Mouse (Mus musculus): Measurements from ENCODE around the gene Olfml2a. TPM values are rescaled to one million over a fixed set of nuclear protein-coding genes. Genes with fewer than 3 reads are reported as not detected.
"Not testable (repeated sequence)": the region's sequence is repeated elsewhere in the genome, so short reads cannot be mapped to it uniquely, and the experiment has no call there.

The Olfml2a gene
- total and polyA plus RNA-seq, 2 experiments from 2014 or later: 3.3 to 7.5 TPM

DNA sequence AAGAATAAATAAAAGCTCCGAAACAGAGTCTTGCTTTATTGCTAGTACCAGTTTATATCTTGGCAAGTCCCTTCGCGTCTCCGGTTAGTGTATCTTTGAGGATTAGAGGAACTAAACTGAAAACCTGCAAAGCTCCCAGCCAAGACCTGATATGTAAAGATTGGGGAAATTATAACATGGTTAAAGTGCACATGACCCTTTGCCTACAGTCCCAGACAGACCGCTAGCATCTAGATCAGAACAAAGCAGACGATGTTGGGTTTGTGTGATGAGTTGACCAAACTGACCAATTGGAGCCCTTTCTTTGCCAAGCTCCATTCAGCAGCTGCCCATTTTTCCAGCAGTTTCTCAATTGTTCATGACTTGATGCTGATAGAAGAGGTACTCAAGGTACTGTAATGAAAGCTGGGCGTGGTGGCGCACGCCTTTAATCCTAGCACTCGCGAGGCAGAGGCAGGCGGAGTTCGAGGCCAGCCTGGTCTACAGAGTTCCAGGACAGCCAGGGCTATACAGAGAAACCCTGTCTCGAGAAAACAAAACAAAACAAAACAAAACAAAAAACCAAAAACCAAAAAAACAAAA is 74.5 kb downstream of the Olfml2a start:
- Histone ChIP-seq H3K9me3 (ENCODE audit: low read length) (no peaks in the 10 kb centered on the region), H3K4me3 (ENCODE audit: low read length) (no peak overlapping the region), H3K27ac (no peak overlapping the region), H3K9ac (replicated peaks; ENCODE audit: low read length) (no peak overlapping the region), H3K4me1 (ENCODE audit: insufficient read depth, low read length) (peaks cover 30% of the 10 kb centered on the region), H3K27me3 (ENCODE audit: insufficient read depth, low read length) (no peaks in the 10 kb centered on the region), H3K4me2 (ENCODE audit: low read depth, low read length) (peak overlapping the region; percentile 80), H3K36me3 (ENCODE audit: insufficient read depth, low read length) (peaks cover 17% of the 10 kb centered on the region)
- DNase-seq (ENCODE audit: low spot score) (no peak), ATAC-seq (no peak)
- TF ChIP-seq CTCF (IDR thresholded peaks at IDR 0.05; ENCODE audit: low read depth): no peak
- WGBS: 93% methylated on average over 14 of the region's 14 CpGs

DNA sequence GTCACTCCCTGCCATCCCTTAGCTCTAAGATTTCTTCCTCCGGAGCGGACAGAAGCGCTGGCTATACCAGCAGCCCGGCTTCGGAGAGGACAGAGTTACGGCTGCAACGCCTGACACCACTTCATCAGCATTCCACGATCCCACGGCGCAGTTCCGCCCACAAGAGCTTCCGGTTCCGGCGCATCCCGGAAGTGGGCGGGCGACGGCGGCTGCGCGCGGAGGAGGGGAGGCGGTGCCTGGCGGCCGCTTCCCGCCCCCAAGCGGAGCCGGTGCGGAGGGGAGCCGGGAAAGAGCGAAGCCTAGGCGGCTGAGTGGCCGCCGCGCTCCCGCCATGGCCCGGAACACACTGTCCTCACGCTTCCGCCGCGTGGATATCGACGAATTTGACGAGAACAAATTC is 76.1 kb downstream of the Olfml2a start:
- ATAC-seq (peak; percentile 89), DNase-seq (ENCODE audit: low spot score) (peak; percentile 97)
- Histone ChIP-seq H3K27ac (peak overlapping the region; percentile 95), H3K4me3 (ENCODE audit: low read length) (peak overlapping the region; percentile 62), H3K9me3 (ENCODE audit: low read length) (no peaks in the 10 kb centered on the region), H3K27me3 (ENCODE audit: insufficient read depth, low read length) (no peaks in the 10 kb centered on the region), H3K4me2 (ENCODE audit: low read depth, low read length) (peak overlapping the region; percentile 90), H3K4me1 (ENCODE audit: insufficient read depth, low read length) (peaks cover 32% of the 10 kb centered on the region), H3K9ac (replicated peaks; ENCODE audit: low read length) (peak overlapping the region; percentile 83), H3K36me3 (ENCODE audit: insufficient read depth, low read length) (peaks cover 2% of the 10 kb centered on the region; the same call in 1 of the 2 replicates)
- 3% methylated on average over 44 of the region's 44 CpGs for WGBS
- no peak for TF ChIP-seq CTCF (IDR thresholded peaks at IDR 0.05; ENCODE audit: low read depth)

DNA sequence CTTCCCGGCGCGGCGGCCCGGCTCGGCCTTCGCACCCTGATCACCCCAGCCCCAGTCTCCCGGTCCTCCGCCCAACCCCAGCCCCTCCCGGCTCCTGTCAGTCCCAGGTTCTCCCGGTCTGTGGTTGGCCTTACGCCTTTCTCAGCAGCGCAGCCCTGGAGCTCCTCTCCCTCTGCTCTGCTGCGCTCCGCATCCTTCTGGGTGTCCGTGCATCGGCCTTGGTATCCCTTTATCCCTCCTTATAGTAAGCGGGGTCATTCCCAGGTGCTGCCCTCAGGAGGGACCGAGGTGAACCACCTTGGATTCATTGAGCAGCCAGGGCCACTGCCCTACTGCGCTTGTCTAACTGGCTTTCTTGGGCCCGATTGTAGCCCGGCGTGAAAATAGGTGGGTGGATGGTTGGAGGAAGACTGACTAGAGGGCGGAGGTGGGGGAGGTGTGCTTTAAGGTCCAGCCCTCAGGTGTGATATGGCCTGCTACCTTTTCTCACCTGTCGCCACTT is 76.6 kb downstream of the Olfml2a start:
- peak overlapping the region; percentile 62 for H3K4me3 ChIP-seq (ENCODE audit: low read length)
- no peaks in the 10 kb centered on the region for H3K27me3 ChIP-seq (ENCODE audit: insufficient read depth, low read length)
- peak; percentile 51 for ATAC-seq
- H3K9me3 ChIP-seq (ENCODE audit: low read length): no peaks in the 10 kb centered on the region
- peak overlapping the region; percentile 90 for H3K4me2 ChIP-seq (ENCODE audit: low read depth, low read length)
- H3K27ac ChIP-seq: peak overlapping the region; percentile 95
- peaks cover 32% of the 10 kb centered on the region for H3K4me1 ChIP-seq (ENCODE audit: insufficient read depth, low read length)
- H3K9ac ChIP-seq (replicated peaks; ENCODE audit: low read length): peak overlapping the region; percentile 83
- no peaks in the 10 kb centered on the region; the same call in 1 of the 2 replicates for H3K36me3 ChIP-seq (ENCODE audit: insufficient read depth, low read length)
- WGBS: 1% methylated on average over 22 of the region's 25 CpGs
- peak; percentile 53 for DNase-seq (ENCODE audit: low spot score)
- TF ChIP-seq CTCF (IDR thresholded peaks at IDR 0.05; ENCODE audit: low read depth): no peak

DNA sequence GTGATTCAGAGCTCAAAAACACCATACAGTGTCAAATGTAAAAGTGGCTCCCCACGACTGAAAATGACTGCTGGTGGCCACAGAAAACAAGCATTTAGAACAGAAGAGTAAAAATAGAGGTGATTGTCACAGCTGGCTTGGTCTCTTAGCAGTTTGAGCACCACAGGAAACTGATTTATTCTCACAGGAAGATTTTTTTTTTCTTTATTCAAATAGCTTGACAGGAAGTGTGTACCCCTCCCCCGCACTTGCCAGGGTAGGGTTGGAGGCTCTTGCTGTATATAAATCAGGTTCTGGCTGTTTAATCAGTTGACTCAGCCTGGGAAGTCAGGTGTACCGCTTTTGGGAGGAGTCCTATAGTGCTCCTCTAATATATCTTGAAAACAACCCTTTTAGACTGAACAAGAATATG is 77.2 kb downstream of the Olfml2a start:
- H3K36me3 ChIP-seq (ENCODE audit: insufficient read depth, low read length): peaks cover 1% of the 10 kb centered on the region; the same call in 1 of the 2 replicates
- no peaks in the 10 kb centered on the region for H3K27me3 ChIP-seq (ENCODE audit: insufficient read depth, low read length)
- TF ChIP-seq CTCF (IDR thresholded peaks at IDR 0.05; ENCODE audit: low read depth): no peak
- H3K4me2 ChIP-seq (ENCODE audit: low read depth, low read length): peak overlapping the region; percentile 90
- ATAC-seq (no peak), DNase-seq (ENCODE audit: low spot score) (no peak)
- no peaks in the 10 kb centered on the region for H3K9me3 ChIP-seq (ENCODE audit: low read length)
- 34% methylated on average over 3 of the region's 3 CpGs for WGBS
- peak overlapping the region; percentile 83 for H3K9ac ChIP-seq (replicated peaks; ENCODE audit: low read length)
- peaks cover 29% of the 10 kb centered on the region for H3K4me1 ChIP-seq (ENCODE audit: insufficient read depth, low read length)
- H3K27ac ChIP-seq: peak overlapping the region; percentile 95
- peak overlapping the region; percentile 62 for H3K4me3 ChIP-seq (ENCODE audit: low read length)

DNA sequence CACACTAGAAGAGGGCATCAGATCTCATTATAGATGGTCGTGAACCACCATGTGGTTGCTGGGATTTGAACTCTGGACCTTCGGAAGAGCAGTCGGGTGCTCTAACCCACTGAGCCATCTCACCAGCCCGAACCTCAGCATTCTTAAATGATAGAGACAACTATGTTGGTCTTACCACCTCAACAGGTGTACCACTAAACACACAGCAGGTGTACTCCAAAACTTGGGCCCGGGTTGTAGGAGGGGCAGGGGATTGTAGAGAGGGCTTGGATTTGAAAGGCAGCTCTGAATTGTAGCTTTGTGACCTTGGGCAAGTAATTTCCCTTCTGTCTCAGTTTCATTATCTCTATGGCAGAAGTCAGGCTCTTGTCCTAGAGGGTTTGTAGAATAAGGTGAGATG is 78.4 kb downstream of the Olfml2a start:
- H3K36me3 ChIP-seq (ENCODE audit: insufficient read depth, low read length): peaks cover 12% of the 10 kb centered on the region; the same call in 1 of the 2 replicates
- H3K4me1 ChIP-seq (ENCODE audit: insufficient read depth, low read length): peaks cover 25% of the 10 kb centered on the region
- H3K27me3 ChIP-seq (ENCODE audit: insufficient read depth, low read length); DNase-seq (ENCODE audit: low spot score); H3K4me3 ChIP-seq (ENCODE audit: low read length); ATAC-seq; H3K9me3 ChIP-seq (ENCODE audit: low read length); H3K27ac ChIP-seq; H3K4me2 ChIP-seq (ENCODE audit: low read depth, low read length); H3K9ac ChIP-seq (replicated peaks; ENCODE audit: low read length): not testable (repeated sequence)
- 97% methylated on average over 4 of the region's 5 CpGs for WGBS

DNA sequence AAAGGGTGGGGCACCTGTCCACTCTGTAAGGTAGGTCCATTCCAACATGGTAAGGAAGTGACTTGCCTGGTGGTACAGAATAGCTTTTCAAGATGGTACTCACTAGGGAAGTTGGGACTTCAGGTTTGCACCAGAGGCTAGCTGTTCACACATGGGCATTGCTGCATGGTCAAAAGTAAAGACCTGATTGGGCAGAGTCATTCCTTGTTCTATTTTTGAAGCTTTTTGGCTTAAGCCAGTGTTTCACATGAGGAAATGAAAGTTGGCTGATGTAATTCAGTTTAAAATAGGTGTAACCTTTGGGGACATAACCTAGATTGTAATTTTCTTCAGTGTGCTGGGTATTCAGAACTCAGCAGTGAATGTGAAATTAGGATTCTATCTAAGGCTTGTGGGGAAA is 79.5 kb downstream of the Olfml2a start:
- no peak overlapping the region for H3K4me2 ChIP-seq (ENCODE audit: low read depth, low read length)
- H3K4me3 ChIP-seq (ENCODE audit: low read length): no peak overlapping the region
- H3K9me3 ChIP-seq (ENCODE audit: low read length): no peaks in the 10 kb centered on the region
- peaks cover 23% of the 10 kb centered on the region for H3K36me3 ChIP-seq (ENCODE audit: insufficient read depth, low read length)
- TF ChIP-seq CTCF (IDR thresholded peaks at IDR 0.05; ENCODE audit: low read depth): no peak
- H3K4me1 ChIP-seq (ENCODE audit: insufficient read depth, low read length): peaks cover 21% of the 10 kb centered on the region
- H3K27ac ChIP-seq: no peak overlapping the region
- H3K27me3 ChIP-seq (ENCODE audit: insufficient read depth, low read length): no peaks in the 10 kb centered on the region
- DNase-seq (ENCODE audit: low spot score) (no peak), ATAC-seq (no peak)
- H3K9ac ChIP-seq (replicated peaks; ENCODE audit: low read length): no peak overlapping the region

DNA sequence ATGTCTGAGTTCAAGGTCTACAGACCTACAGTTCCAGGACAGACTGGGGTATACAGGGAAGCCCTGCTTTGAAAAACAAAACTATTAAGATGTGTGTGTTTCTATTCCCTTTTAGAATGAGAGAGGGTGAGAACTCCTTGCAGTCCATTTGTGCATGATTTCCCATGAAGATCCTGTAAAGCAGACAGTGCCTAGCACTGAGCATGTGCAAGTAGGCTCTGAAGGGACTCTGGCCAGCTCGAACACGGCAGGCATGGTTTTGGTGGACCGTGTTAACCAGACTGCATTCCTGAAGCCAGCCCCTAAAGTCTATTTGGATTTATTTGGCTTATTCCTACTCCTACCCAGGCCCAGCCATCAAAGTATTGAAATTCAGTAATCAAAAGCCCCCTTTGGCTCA is 80.2 kb downstream of the Olfml2a start:
- ATAC-seq (no peak), DNase-seq (ENCODE audit: low spot score) (no peak)
- H3K27ac ChIP-seq: peak overlapping the region; percentile 32; the same call in 1 of the 2 replicates
- H3K36me3 ChIP-seq (ENCODE audit: insufficient read depth, low read length): peaks cover 28% of the 10 kb centered on the region
- H3K27me3 ChIP-seq (ENCODE audit: insufficient read depth, low read length): no peaks in the 10 kb centered on the region
- H3K4me3 ChIP-seq (ENCODE audit: low read length): no peak overlapping the region
- no peak overlapping the region for H3K4me2 ChIP-seq (ENCODE audit: low read depth, low read length)
- H3K9ac ChIP-seq (replicated peaks; ENCODE audit: low read length): no peak overlapping the region
- TF ChIP-seq CTCF (IDR thresholded peaks at IDR 0.05; ENCODE audit: low read depth): no peak
- H3K4me1 ChIP-seq (ENCODE audit: insufficient read depth, low read length): peaks cover 20% of the 10 kb centered on the region
- no peaks in the 10 kb centered on the region for H3K9me3 ChIP-seq (ENCODE audit: low read length)
- 82% methylated on average over 3 of the region's 3 CpGs for WGBS
